Mouse (Mus musculus): ENCODE results near the gene Naip5. TPM values are rescaled to one million over a fixed set of nuclear protein-coding genes. Genes with fewer than 3 reads are reported as not detected.
A peak's percentile ranks its signal among the peaks of the same experiment; 100 is the strongest.
"Not testable (repeated sequence)": the region's sequence is repeated elsewhere in the genome, so short reads cannot be mapped to it uniquely, and the experiment has no call there.

The Naip5 gene
- 1 to 10 TPM; 1.1 to 7.7 TPM for total RNA-seq (2021)
- polyA plus RNA-seq (2012; rRNA removed) = 2.4 and 4.6 TPM in 2 replicates
- long read RNA-seq, partial matches to known transcripts = 0 of 1 reads
- long read RNA-seq, other reads (novel, unspliced or antisense) = 1 of 1 reads

GRCm38 (mm10) chr13:100246223-100246622 lies at the start of gene Naip5:
Naip5 (minus strand) TSS chr13:100246323.
- DNase-seq = not testable (repeated sequence)

- no peak for DNase-seq
These were observed 38.5 kb upstream of the Naip5 start for GRCm38 (mm10) chr13:100284611-100285010.

GRCm38 (mm10) chr13:100271474-100272132 lies 25.5 kb upstream of the Naip5 start:
- not testable (repeated sequence) for DNase-seq

- DNase-seq = not testable (repeated sequence)
These were observed 10.9 kb upstream of the Naip5 start for GRCm38 (mm10) chr13:100256996-100257395.

GRCm38 (mm10) chr13:100255925-100256324 lies 9.8 kb upstream of the Naip5 start:
- not testable (repeated sequence) for DNase-seq

GRCm38 (mm10) chr13:100251897-100252296 lies 5.8 kb upstream of the Naip5 start:
- DNase-seq = not testable (repeated sequence)

- DNase-seq = peak; percentile 3
These were observed 885 bp upstream of the Naip5 start for GRCm38 (mm10) chr13:100246896-100247519.

- DNase-seq = peak; percentile 68
These were observed 2.4 kb downstream of the Naip5 start for GRCm38 (mm10) chr13:100243702-100244101.

GRCm38 (mm10) chr13:100213683-100214082 lies 32.4 kb downstream of the Naip5 start:
- DNase-seq = not testable (repeated sequence)

- DNase-seq = peak; percentile 48
These were observed 35.6 kb downstream of the Naip5 start for GRCm38 (mm10) chr13:100210540-100210939.

GRCm38 (mm10) chr13:100203319-100203718 lies 42.8 kb downstream of the Naip5 start:
- no peak for DNase-seq

GRCm38 (mm10) chr13:100201659-100202333 lies 44.3 kb downstream of the Naip5 start, which contains the start of gene Naip2:
Naip2 (minus strand) TSS chr13:100202092.
- DNase-seq = peak; percentile 6

GRCm38 (mm10) chr13:100200778-100201177 lies 45.3 kb downstream of the Naip5 start:
- DNase-seq = no peak

GRCm38 (mm10) chr13:100195421-100195820 lies 50.7 kb downstream of the Naip5 start:
- no peak for DNase-seq

- not testable (repeated sequence) for DNase-seq
These were observed 63.0 kb downstream of the Naip5 start for GRCm38 (mm10) chr13:100183111-100183510.

- DNase-seq = not testable (repeated sequence)
These were observed 71.8 kb downstream of the Naip5 start for GRCm38 (mm10) chr13:100174360-100174759.

GRCm38 (mm10) chr13:100166378-100166777 lies 79.7 kb downstream of the Naip5 start:
- DNase-seq = not testable (repeated sequence)

GRCm38 (mm10) chr13:100162467-100162866 lies 83.7 kb downstream of the Naip5 start:
- not testable (repeated sequence) for DNase-seq
